Mouse (Mus musculus) liver, embryonic 16.5 days (tissue): Measurements from ENCODE around the gene Poc1b. TPM values are rescaled to one million over a fixed set of nuclear protein-coding genes. Genes with fewer than 3 reads are reported as not detected.

ENCODE experiments used
- ATAC-seq: fragments of 200-750 bp; cut with Nextera tagmentation; 2 replicates; pipeline ENCODE4 v1.8.0; 2017; ENCODE audit warnings: low read depth, mild to moderate bottlenecking, moderate number of reproducible peaks, moderate library complexity
- H3K27ac ChIP-seq: fragments of 300-500 bp; sonication (generic); 2 replicates; pipeline ENCODE4 v1.5.1; 2014; ENCODE audit warnings: mild to moderate bottlenecking, low read length
- H3K27me3 ChIP-seq: fragments of 300-500 bp; sonication (generic); 2 replicates; pipeline ENCODE4 v1.6.1; 2014; ENCODE audit warnings: low read depth, low read length, mixed read lengths; ENCODE audit not compliant: control insufficient read depth, insufficient read depth
- H3K36me3 ChIP-seq: fragments of 300-500 bp; sonication (generic); 2 replicates; pipeline ENCODE4 v1.6.1; 2014; ENCODE audit warnings: mild to moderate bottlenecking; ENCODE audit not compliant: control insufficient read depth, insufficient read depth
- H3K4me1 ChIP-seq: fragments of 300-500 bp; sonication (generic); 2 replicates; pipeline ENCODE4 v1.6.1; 2014; ENCODE audit warnings: low read depth, low read length, mixed read lengths; ENCODE audit not compliant: control insufficient read depth
- H3K4me2 ChIP-seq: fragments of 300-500 bp; sonication (generic); 2 replicates; pipeline ENCODE4 v1.6.1; 2014; ENCODE audit warnings: low read depth, low read length, mixed read lengths
- H3K4me3 ChIP-seq: fragments of 300-500 bp; sonication (generic); 2 replicates; pipeline ENCODE4 v1.5.1; 2014; ENCODE audit warnings: low read depth, mild to moderate bottlenecking, low read length
- H3K9ac ChIP-seq: fragments of 300-500 bp; sonication (generic); 2 replicates; pipeline ENCODE4 v1.6.1; 2014; ENCODE audit warnings: low read depth, low read length
- H3K9me3 ChIP-seq: fragments of 300-500 bp; sonication (generic); replicated peaks from 2 replicates; pipeline ENCODE4 v1.6.1; 2016; ENCODE audit warnings: low read length; ENCODE audit not compliant: control insufficient read depth
- WGBS: fragments of 180-500 bp; shearing (Covaris S2); extraction: QIAGEN DNeasy Blood & Tissue Kit; methylation state at CpG from one replicate; pipeline ENCODE4 v1.1.7; 2014; ENCODE audit not compliant: insufficient replicate concordance; 5-methylcytosine and 5-hydroxymethylcytosine counted together
- polyA plus RNA-seq: library from polyadenylated mRNA; unstranded; fragments of >200 nt; fragmentation: Nextera tagmentation; extraction: Ambion mirVana; gene quantifications from 2 replicates; pipeline ENCODE4 v1.2.1, GENCODE M21; 2015

Poc1b gene
- polyA plus RNA-seq, 1 experiment from 2014 or later = 6.8 TPM

GRCm38 (mm10) chr10:99201786-99202185, 95.0 kb downstream of the Poc1b start:
- no peaks in the 10 kb centered on the region for H3K27me3 ChIP-seq
- peaks cover 19% of the 10 kb centered on the region for H3K4me1 ChIP-seq
- H3K4me3 ChIP-seq = no peak overlapping the region
- H3K27ac ChIP-seq = no peak overlapping the region
- ATAC-seq = no peak
- no peak overlapping the region for H3K4me2 ChIP-seq
- H3K36me3 ChIP-seq = no peaks in the 10 kb centered on the region
- no peak overlapping the region for H3K9ac ChIP-seq
- no peaks in the 10 kb centered on the region for H3K9me3 ChIP-seq
- 15% methylated on average over 1 of the region's 1 CpGs for WGBS

GRCm38 (mm10) chr10:99202363-99202762, 95.5 kb downstream of the Poc1b start:
- no peak overlapping the region for H3K9ac ChIP-seq
- H3K36me3 ChIP-seq = no peaks in the 10 kb centered on the region
- no peaks in the 10 kb centered on the region for H3K27me3 ChIP-seq
- peaks cover 19% of the 10 kb centered on the region for H3K4me1 ChIP-seq
- H3K4me2 ChIP-seq = no peak overlapping the region
- H3K27ac ChIP-seq = peak overlapping the region; percentile 48; the same call in 1 of the 2 replicates
- peak; percentile 87 for ATAC-seq
- no peaks in the 10 kb centered on the region for H3K9me3 ChIP-seq
- WGBS = 64% methylated on average over 8 of the region's 8 CpGs
- no peak overlapping the region for H3K4me3 ChIP-seq

GRCm38 (mm10) chr10:99203163-99203562, 96.3 kb downstream of the Poc1b start:
- Histone ChIP-seq H3K4me1 (peaks cover 14% of the 10 kb centered on the region), H3K4me3 (no peak overlapping the region), H3K36me3 (no peaks in the 10 kb centered on the region), H3K27me3 (no peaks in the 10 kb centered on the region), H3K9me3 (no peaks in the 10 kb centered on the region), H3K4me2 (peak overlapping the region; percentile 51), H3K9ac (no peak overlapping the region), H3K27ac (no peak overlapping the region; the same call in 1 of the 2 replicates)
- 39% methylated on average over 5 of the region's 5 CpGs for WGBS
- no peak for ATAC-seq

GRCm38 (mm10) chr10:99203577-99204487, 97.0 kb downstream of the Poc1b start:
- no peaks in the 10 kb centered on the region for H3K9me3 ChIP-seq
- 7% methylated on average over 29 of the region's 29 CpGs for WGBS
- no peak for ATAC-seq
- H3K4me1 ChIP-seq = peaks cover 11% of the 10 kb centered on the region; the same call in 1 of the 2 replicates
- no peaks in the 10 kb centered on the region for H3K27me3 ChIP-seq
- peak overlapping the region; percentile 49 for H3K27ac ChIP-seq
- H3K9ac ChIP-seq = no peak overlapping the region; the same call in none of the 2 replicates
- peak overlapping the region; percentile 51 for H3K4me2 ChIP-seq
- peak overlapping the region; percentile 28 for H3K4me3 ChIP-seq
- H3K36me3 ChIP-seq = no peaks in the 10 kb centered on the region

- Histone ChIP-seq H3K27ac (no peak overlapping the region), H3K36me3 (no peaks in the 10 kb centered on the region), H3K27me3 (no peaks in the 10 kb centered on the region), H3K9ac (no peak overlapping the region), H3K4me3 (peak overlapping the region; percentile 28), H3K4me1 (peaks cover 11% of the 10 kb centered on the region; the same call in 1 of the 2 replicates), H3K9me3 (no peaks in the 10 kb centered on the region), H3K4me2 (peak overlapping the region; percentile 51)
- 2% methylated on average over 11 of the region's 11 CpGs for WGBS
- ATAC-seq = no peak
Observed at GRCm38 (mm10) chr10:99204553-99204952, 97.7 kb downstream of the Poc1b start.

GRCm38 (mm10) chr10:99207121-99207520, 100.3 kb downstream of the Poc1b start:
- Histone ChIP-seq H3K9me3 (no peaks in the 10 kb centered on the region), H3K9ac (no peak overlapping the region; the same call in 1 of the 2 replicates), H3K4me2 (no peak overlapping the region), H3K4me3 (no peak overlapping the region), H3K4me1 (peaks cover 9% of the 10 kb centered on the region; the same call in 1 of the 2 replicates), H3K36me3 (no peaks in the 10 kb centered on the region), H3K27me3 (no peaks in the 10 kb centered on the region), H3K27ac (no peak overlapping the region)
- WGBS = 42% methylated on average over 2 of the region's 2 CpGs
- ATAC-seq = no peak

- H3K4me2 ChIP-seq = no peak overlapping the region
- H3K4me1 ChIP-seq = no peaks in the 10 kb centered on the region; the same call in 1 of the 2 replicates
- WGBS = 55% methylated on average over 13 of the region's 13 CpGs
- H3K9me3 ChIP-seq = no peaks in the 10 kb centered on the region
- H3K4me3 ChIP-seq = no peak overlapping the region
- no peaks in the 10 kb centered on the region for H3K27me3 ChIP-seq
- no peak overlapping the region for H3K27ac ChIP-seq
- no peak overlapping the region for H3K9ac ChIP-seq
- ATAC-seq = no peak
- no peaks in the 10 kb centered on the region for H3K36me3 ChIP-seq
Observed at GRCm38 (mm10) chr10:99209146-99209800, 102.4 kb downstream of the Poc1b start.

- no peak for ATAC-seq
Observed at GRCm38 (mm10) chr10:99211021-99211420, 104.2 kb downstream of the Poc1b start.

More at GRCm38 (mm10) chr10:99211021-99211420, 104.2 kb downstream of the Poc1b start:
- Histone ChIP-seq H3K27me3 (no peaks in the 10 kb centered on the region), H3K27ac (peak overlapping the region; percentile 37; the same call in 1 of the 2 replicates), H3K36me3 (no peaks in the 10 kb centered on the region), H3K4me2 (no peak overlapping the region), H3K9me3 (no peaks in the 10 kb centered on the region), H3K9ac (no peak overlapping the region), H3K4me3 (no peak overlapping the region), H3K4me1 (no peaks in the 10 kb centered on the region; the same call in 1 of the 2 replicates)
- WGBS = 67% methylated on average over 6 of the region's 6 CpGs
